Mouse (Mus musculus) gastrocnemius, postnatal 10 days (tissue): ENCODE data around the gene Siae. TPM values are rescaled to one million over a fixed set of nuclear protein-coding genes. Genes with fewer than 3 reads are reported as not detected.

ENCODE experiments used
- DNase-seq: peaks from one replicate; pipeline ENCODE4 v3.0.0; 2021; ENCODE audit warnings: mixed read lengths
- total RNA-seq, 2 experiments: library from RNA; stranded (reverse); gene quantifications; 2 replicates each; pipeline ENCODE4 v1.2.3; 2021

Gene Siae
- total RNA-seq, 2 experiments from 2014 or later: 4.0 to 4.4 TPM

DNA sequence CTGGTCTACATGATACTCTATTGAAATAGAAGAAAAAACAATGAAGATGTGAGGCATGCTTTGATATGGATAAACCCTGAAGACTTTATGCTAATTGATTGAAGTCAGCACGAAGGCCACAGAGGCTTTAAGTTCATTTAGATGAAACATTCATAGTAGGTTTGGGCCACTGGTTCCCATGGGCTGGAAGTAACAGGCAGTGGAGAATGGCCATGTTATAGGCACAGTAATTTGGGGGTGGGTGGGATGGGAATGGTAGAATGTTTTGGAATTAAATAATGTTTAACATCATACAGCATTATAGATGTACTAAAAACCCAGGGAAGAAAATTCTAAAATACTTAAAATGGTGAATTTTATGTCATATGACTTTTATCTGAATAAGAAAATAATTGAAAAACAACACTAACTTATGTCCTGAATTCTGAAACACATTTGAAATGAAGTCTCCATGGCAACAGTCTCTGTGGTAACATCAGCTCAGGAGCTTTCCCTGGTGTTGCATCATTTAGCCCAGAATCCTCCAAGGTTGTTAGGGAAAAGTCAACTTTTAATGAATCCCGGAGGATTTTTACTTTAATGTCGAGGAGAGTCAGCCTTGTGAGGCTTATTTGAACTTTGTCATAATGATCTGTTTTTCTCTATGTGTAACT, 131.9 kb downstream of the Siae start:
- no peak for DNase-seq

- DNase-seq: no peak
Observed at GRCm38 (mm10) chr9:37687941-37688303, 132.4 kb downstream of the Siae start.

DNA sequence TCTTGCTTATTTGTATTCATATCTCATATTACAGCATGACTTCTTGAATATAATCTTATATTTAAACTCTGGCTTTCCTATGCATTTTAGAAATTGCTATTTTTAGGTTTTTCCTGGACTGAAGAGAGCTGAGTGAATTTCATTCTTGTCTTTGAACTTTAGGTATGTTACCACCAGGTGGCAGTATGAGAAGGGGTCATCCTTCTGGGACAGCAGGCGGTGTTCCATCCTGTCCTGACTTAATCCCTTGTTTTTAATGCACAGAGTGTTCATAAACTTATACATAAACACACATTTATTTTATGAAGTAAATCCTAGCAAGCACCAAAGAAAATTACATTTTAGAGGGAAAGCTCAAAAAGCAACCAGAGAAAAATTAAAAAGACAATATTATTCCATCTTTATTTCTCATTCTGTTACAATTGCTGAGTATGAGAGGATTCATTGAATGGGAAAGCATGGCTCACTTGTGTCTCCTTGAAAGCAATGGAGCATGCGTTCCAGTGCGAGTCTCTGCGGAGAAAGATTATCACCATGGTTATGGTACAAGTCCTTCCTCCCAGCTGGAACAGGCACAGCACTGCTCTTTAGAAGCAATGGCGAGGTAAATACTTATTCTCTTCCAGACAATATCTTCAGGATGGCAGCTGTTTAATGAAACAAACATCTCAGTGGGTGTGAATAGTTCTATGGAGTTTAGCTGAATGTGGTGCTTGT, 134.6 kb downstream of the Siae start:
- no peak for DNase-seq

Other genes with a start within 250 kb of the Siae start
- gene Ccdc15, start 207.3 kb upstream of the Siae start, total RNA-seq: 1 to 10 TPM; 1.9 to 2.6 TPM
- 1 to 10 TPM in 1 of 2 experiments, under 1 TPM in 1; 0.84 to 1.6 TPM for gene Hepacam, start 188.3 kb upstream of the Siae start, total RNA-seq
- 10 to 100 TPM; 21.1 to 25.4 TPM for gene Robo4, start 153.8 kb upstream of the Siae start, total RNA-seq
- under 1 TPM; 0.18 to 0.21 TPM for gene Robo3, start 122.5 kb upstream of the Siae start, total RNA-seq
- 10 to 100 TPM in 1 of 2 experiments, 1 to 10 TPM in 1; 8.9 to 12.3 TPM for gene Msantd2, start 66.4 kb upstream of the Siae start, total RNA-seq
- 10 to 100 TPM; 50.9 to 53.8 TPM for gene Esam, start 27.6 kb upstream of the Siae start, total RNA-seq
- 1 to 10 TPM; 3.4 to 5.4 TPM for gene Vsig2, start 16.4 kb upstream of the Siae start, total RNA-seq
- 1 to 10 TPM; 2.8 to 5.1 TPM for gene Nrgn, start 2.8 kb upstream of the Siae start, total RNA-seq
- 1 to 10 TPM; 2.1 to 3.0 TPM for gene Spa17, start 58.0 kb downstream of the Siae start, total RNA-seq
- 10 to 100 TPM; 46.1 to 54.6 TPM for gene Tbrg1, start 101.6 kb downstream of the Siae start, total RNA-seq
- 1 to 10 TPM in 1 of 2 experiments, not detected in 1; 3.3 TPM for gene Panx3, start 113.5 kb downstream of the Siae start, total RNA-seq
- gene Olfr160, start 160.6 kb downstream of the Siae start, total RNA-seq: not detected
- gene Olfr874, start 189.4 kb downstream of the Siae start, total RNA-seq: not detected
- gene Olfr875, start 216.2 kb downstream of the Siae start, total RNA-seq: not detected
- gene Olfr876, start 247.3 kb downstream of the Siae start, total RNA-seq: not detected